Mouse (Mus musculus): ENCODE measurements at regions not wholly inside any gene's neighbourhood (a gene's known extent, or its start where the extent isn't known, plus 50 kb on each side); places are given as distances from the start of the nearest gene placed in this dataset.
"Not testable (repeated sequence)": the region's sequence is repeated elsewhere in the genome, so short reads cannot be mapped to it uniquely, and the experiment has no call there.

DNA sequence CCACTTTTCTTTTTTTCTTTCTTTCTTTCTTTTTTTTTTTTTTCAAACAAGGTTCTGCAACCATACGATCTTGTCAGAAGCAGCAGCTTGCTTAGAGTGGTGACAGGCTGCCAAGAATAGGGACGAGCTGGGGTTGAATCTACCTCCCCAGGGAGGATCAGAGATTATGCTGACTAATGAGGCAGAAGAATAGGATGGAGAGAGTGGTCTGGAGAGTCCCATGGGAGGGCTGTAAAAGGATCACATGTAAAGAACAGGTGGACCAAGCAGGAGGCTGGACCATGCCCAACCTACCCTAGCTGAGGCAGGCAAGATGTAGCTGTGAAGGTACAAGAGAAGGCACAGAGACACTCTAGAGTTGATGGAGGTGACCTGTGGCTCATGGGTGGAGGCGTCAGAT, 274.4 kb upstream of the Trpc7 start:
- DNase-seq, result peak; percentile 36 to 39

DNA sequence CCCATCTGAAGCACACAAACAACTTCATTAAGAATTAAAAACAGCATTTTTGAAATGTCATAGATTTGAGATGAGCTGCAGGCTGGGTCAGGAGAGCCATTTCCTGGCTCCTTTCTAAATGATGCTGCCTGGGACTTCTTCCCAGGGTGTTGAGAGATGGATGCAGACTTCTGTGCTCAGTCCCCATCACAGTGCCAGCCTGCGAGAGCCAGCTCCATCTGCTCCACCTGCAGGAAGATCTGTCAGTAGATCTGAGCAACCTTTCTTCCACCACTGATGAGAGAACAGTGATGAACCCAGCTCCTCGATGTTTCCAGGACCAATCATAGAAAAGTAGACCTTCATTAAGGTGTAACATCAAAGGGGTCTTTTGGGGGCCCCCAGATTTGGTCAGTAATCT, 273.8 kb upstream of the Trpc7 start:
- peak; percentile 65 to 70 for DNase-seq

DNA sequence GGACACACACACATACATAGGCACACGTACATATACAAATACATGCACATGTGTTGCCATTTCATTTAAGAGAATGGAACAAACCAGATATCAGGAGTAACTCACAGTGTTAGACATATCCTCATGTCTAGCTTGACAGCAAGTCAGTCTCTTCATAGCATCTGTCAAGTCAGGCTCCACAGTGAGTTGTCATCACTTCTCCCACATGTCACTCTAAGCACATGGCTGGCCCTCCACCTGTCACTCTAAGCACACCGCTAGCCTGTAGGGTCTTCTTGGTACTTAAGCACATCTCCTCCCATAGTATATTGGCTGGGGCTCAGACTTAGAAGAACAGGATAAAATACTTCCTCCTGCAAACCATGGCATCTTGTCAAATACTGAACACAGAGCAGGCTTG, 269.6 kb upstream of the Trpc7 start:
- DNase-seq, result no peak

DNA sequence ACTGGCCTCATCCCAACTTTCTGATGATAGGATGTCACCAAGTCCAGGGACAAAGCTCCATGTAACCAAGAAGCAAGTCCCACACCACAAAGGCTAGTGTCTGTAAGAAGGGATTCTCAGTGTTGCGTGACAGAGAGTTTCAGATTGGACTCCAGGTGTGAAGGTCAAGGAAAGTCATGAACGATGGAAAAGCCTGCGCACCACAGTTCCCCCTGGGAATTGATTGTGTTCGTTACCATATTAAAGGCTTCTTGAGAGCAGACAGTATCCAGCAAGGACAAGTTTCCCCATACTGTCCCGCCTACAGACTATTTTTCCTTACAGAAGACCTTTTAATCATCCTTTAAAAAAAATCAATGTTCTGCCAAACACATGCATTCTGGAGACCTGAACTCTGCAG, 257.0 kb upstream of the Trpc7 start:
- no peak for DNase-seq

DNA sequence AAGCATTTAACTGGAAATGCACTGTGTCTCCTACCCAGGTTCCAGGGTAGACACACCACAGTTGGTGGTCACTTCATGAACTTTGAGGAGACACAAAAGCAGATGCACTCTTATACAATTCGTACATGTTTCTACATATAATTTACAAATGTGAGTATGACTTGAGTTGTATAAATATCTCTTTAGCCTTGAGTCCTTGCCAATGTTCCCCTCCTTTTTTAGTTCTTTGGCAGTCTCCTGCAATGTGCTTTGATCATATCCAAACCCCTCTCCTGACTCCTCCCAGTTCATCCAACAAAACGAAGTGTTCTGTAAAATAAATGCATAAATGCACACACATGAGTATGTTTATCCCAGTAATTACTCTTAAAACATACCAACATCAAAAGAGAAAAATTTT, 251.8 kb upstream of the Trpc7 start:
- no peak for DNase-seq

DNA sequence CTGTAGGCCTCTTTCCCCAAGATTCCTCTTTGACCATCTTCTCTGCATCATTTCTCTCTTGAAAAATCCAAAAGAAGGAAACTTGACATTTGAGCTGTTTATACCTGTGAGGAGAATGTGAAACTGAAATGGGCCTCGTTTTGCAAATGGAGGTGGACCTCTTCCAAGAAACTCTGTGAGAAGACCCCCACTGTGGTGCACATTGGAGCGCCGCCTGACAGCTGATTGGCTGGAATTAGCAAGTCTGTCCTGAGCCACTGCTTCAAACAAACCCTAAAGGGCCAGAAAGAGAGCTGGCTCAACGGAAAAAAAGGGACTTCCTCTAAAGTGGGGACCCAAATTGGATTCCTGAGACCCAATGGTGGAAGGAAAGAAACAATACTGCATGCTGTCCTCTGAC, 250.9 kb upstream of the Trpc7 start:
- DNase-seq, result no peak

DNA sequence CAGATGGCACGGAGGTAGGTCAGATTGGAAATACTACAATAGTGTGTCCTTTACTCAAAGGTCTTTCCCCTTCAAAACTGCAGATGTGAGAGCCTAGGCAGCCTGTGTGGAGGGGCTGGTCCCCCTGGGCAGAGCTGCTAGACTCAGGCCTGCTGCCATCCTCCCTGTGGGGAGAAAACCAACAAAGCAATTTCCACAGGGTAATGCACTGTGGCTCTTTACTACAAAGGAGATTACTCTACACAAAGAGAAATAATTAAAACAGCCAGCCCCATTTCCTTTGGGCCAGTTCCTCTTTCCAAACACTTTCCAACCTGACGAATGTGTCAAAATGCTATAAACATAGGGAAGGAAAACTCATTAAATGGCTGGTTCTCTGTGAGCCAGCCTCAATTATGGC, 250.0 kb upstream of the Trpc7 start:
- DNase-seq, result no peak

DNA sequence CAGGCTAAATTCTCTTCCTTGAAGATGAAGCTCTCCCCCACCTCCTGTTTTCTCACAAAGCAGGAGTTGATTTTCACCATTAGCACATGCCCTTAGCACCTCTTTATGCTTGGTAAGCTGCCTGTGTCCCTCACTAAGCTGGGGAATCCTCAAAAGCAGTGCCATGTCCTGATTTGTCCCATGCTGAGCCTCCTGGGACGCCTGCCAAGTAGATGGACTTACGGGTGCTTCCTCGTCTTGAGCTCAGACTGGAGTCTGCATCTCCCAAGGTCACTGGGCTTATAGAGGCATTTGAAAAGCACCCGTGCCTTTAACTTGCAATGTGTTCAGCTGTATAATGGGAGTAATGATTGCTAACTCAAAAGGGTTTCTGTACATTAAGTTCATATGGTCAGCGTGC, 247.1 kb upstream of the Trpc7 start:
- DNase-seq, result peak; percentile 15 to 23

DNA sequence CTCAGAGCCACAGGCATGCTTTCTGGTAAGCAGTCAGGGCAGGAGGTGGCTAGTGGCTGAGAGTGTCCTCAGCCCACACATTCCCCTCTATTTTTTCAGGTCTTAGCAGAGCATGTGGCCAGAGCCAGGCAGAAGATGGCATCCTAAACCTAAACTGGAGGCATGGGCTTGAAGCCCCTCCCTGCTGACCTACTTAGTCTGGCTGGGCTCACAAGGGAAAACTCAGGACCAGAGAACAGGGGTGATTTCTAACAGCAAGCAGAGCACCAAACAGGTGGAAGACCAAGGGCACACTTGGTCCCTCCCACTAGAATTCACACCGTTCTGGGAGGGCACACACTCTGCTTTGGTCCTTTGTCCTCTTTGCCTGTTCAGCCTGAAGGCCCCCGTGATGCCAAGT, 246.6 kb upstream of the Trpc7 start:
- DNase-seq, result no peak

DNA sequence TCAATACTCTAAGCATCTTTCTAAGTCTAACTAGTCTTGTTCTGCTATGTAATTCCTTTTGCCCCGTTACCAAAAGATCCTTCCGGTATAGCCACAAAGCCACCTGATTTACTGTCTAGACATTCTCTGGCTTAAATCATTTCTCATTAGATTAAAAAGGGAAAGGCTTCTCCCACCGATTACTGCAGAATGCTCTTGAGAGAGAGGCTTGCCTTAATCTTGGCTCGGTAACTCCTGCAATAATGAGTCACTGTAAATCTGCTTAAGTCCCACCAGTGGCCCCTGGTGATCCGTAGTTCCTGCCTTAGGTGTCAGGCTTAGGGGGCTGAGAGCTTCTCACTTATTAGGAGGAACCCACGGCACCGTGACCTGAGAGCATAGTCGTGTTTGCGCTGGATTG, 220.1 kb upstream of the Trpc7 start:
- no peak for DNase-seq

DNA sequence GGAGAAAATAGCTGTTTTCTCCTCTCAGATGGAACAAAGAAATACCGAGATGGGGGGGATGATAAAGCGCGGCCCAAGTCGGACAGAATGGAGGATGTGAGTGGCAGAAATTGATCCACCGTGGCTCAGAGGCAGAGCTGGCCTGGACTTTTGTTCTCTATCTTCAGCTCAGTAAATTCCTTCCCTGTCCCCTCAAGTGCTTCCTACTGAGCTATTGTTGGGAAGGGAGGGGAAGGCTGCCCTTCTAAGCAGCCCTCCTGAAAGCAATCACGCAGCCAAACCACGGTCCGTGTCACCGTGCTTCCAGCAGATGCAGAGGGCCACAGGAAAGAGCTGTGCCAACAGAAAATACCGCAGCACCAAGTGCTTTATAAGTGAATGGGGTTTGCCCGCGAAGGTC, 212.2 kb upstream of the Trpc7 start:
- DNase-seq, result no peak

DNA sequence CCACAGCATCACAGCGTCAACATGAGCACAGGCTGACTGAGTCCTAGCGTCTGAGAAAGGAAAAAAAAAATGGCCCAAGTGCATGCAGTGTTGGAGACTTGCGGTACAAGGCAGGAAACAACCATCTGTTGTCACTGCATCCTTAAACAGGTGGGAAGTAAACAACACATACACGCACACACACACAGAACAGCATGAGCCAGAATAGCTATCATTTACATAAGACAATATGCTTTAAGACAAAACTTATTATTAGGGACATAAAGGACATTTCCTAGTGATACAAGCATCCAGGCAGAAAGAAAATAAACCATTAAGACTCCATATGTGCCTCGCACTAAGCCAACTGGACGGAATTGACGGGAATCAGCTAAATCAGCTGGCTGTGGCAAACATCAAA, 203.8 kb upstream of the Trpc7 start:
- no peak for DNase-seq

DNA sequence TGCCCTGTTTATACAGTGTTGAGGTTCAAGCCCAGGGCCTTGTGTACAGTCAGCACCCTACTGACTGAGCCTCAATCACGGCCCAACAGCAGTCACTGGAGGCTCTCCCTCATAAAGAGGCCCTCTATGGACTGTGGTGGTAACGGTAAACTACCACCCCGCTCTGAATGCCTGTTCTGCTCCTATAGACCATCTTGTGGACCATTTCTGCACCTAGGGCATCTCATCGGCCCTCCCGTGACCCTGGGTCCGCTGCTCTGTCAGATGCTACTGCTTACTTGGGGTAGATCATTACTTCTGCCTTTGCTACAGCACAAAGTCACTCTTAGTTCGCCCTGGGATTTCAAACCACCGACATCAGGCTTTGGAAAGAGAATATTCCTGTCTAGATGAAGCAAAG, 196.1 kb upstream of the Trpc7 start:
- DNase-seq, result no peak

DNA sequence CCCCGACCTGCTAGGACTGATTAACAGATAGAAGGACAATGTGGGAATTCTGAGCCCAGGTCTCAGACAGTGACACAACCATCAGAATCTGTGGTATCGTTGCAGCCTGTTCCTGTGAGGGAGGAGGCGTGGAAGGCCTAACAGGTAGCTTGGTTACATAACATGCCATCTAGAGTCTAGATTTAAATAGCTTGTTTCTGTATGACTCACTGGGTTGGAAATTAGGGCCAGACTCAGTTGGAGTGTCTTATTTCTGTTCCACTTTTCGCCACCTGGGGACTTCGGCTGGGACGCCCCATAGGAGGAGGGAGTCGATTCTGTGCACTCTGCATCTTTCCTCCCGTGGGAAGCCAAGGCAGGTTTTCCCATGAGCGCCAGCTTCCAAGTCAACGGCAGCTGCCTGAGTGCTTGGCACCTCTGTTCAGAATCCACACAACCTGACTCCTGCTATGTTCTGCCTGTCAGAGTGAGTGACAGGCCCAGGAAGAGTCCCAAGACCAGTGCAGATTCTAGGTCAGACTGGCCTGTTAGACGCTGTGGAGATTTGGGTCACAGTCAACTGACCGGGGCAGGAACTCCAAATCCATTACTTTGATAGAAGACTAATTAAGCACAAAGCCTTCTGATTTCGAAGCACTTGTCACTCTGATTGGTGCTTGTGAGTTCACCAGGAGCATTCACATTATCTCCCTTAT, 193.7 kb upstream of the Trpc7 start:
- DNase-seq, result peak; percentile 27 to 37

DNA sequence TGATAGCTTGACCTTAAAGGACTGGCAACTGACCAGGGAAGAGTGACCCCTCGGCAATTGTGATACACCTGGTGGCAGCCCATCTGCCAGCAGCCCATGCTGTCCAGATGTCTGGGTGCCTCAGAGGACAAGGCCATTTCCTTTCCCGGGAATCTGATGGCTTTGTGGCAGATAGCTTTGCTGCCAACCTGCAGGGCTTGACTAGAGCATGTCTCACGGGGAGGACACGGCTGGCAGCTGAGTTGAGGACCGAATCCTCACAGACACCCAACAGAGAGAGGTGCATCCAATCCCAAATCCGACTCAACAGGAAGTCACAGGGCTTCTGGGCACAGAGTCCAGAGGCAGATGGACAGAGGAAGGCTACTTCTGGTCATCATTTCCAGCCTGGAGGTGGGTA, 192.2 kb upstream of the Trpc7 start:
- DNase-seq, result peak; percentile 44 to 48

DNA sequence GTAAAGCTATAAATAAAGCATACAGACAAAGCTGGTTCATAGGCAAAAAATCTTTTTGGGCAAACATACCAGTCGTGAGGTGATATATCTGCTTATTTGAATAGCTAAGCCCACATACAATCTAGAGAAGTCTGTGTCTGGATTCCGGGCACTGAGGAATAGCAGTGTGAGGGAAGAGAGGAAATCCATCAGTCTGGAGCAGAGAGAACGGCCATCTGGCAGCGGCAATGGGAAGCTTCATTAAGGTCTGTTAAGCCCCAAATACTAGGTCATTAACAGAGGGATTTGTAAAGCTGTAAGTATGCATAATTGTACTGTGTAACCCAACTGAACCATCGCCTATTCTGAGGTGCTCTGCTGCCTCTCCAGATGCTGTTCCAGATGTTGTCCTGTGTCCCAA, 191.6 kb upstream of the Trpc7 start:
- DNase-seq, result peak; percentile 44 to 55

DNA sequence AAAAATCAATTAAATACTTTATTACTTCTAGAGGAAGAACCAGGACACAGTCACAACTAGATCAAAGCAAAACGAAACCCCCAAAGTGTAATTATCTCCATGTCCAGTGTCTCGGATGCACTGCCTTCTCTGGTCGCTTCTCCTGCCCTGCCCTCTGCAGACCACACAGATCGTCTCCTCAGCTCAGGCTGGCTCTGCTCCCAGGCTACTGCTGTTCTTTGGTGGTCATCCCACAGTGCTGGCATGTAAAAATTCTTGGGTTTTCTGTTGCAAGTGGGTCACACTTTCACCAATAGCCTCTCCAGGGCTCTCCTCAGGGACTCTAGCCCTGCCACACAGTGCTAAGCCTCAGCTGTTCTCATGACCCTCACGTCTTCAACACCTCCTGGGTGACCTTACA, 188.0 kb upstream of the Trpc7 start:
- peak; percentile 9 to 12 for DNase-seq

DNA sequence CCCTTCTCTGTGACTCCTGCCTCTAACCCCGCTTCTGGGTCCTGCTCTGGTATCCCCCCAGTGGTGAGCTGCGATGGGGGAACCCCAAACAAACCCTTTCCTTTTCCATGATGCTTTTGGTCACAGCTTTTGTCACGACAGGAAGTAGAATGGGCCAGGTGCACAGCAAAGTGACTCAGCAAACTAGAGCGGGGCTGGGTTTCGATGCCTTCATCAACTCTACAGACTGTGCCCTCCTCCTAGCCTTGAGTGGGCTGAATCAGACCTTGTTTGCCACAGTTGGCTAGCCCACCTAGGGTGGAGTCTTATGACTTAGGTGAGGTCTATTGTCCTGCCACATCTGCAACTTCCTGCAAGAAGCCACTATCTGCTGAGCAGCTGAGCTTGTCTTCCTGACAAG, 174.7 kb upstream of the Trpc7 start:
- DNase-seq, result no peak

DNA sequence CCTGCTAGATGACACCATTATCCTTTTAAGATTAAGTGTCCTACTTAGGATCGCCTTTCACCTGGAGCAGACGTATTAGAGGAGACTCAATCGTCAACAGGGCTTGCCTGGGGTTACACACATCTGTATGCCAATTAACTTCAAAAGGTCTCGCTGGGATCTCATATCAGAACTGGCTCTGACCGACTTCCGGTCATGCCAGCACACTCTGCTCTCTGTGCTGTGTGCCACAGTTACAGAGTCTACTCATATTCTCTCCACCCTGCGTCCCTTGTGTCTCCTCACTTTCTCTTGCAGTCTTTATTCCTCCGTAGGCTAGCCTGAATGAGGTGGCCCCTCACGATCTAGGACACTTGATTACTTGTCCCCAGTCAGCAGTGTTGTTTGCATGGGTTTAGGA, 165.9 kb upstream of the Trpc7 start:
- no peak for DNase-seq

DNA sequence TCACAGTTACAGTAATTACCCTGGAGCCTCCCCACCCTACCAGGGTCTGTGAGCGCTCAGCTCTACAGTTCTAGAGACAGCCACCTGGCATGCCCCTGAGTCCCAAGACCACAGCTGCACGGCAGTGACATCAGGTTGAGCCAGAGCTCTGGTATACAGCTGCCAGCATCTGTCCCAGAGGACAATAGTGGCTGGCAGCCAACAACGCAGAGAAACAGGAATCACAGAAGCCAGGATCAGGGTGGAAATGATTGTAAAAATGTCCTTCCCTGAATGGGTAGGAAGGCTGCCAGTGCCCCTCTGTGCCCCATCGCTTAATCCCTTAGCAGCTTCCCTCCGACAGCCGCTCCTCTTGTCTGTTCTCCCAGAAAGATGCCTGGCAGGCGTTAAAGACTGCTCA, 165.3 kb upstream of the Trpc7 start:
- no peak for DNase-seq

DNA sequence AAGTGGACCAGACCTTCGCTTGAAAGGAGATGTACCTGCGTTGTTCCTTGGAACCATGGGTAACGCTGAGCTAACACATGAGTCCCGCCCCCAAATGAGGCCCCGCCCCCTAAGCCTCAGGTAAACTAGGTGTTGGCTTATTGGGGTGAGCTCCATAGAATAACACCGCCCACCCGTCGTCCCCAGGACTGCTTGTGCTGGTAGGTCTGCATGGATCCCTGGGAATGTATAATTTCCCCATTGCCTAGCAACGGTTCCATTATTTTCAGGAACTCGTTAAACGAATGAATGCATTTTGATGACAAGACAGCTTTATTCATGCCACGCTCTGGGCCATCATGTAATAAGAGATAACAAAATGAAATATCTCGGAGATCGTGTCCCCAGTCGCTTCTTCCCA, 161.0 kb upstream of the Trpc7 start:
- DNase-seq, result no peak

DNA sequence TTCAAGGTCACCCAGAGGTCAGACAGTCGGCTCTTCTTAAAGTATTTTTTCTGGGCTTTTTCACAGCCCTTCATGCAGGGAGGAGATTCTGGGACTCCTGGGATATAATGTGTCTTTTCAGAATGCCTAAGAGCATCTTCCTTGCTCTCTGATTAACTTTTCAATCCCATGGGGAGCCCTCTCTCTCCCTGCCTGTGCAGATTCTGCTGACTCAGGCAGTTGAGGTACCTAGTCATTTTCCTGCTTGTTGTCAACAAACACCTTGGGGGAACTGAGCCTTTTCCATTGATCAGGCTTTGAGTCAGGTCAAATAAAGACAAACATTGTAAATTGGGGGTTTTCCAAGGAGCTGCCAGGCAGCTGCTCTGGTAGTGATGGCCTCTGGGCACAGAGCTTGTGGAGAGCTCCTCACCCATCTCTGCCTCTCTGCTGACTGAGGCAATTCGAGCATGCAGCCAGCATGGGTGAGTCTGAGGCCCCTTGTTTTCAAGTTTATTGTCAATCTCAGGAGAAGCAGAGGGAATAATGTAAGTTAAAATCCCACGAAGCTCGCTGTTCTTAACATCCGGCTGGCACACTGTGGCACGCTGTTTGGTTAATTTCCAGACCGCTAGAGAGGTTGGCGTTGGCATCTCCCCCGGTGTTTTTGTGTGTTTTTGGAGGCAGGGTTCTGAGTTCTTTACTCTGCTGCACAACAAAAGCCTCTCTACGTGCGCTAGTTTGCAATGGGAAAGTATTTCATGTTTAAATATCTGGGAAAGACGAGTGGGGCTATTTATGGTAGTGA, 159.8 kb upstream of the Trpc7 start:
- no peak for DNase-seq

DNA sequence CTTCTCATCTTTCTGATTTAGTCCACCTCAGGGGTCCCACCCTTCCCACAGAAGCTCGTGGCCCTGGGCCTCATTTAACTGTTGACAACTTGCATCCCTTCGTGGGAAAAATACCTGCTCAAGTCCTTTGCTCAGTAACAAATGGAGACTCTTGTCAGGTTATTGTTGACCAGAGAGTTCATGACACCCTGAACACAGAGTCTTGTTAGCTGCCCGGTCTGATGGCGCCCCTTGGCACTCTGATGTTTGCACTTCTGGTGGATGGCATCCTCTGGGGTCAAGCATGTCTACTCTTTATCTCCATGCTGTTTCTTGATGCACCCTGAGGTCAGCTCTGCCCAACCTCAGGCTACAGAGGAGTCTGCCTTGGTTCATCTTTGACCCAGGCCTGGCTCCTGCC, 157.6 kb upstream of the Trpc7 start:
- DNase-seq, result no peak

DNA sequence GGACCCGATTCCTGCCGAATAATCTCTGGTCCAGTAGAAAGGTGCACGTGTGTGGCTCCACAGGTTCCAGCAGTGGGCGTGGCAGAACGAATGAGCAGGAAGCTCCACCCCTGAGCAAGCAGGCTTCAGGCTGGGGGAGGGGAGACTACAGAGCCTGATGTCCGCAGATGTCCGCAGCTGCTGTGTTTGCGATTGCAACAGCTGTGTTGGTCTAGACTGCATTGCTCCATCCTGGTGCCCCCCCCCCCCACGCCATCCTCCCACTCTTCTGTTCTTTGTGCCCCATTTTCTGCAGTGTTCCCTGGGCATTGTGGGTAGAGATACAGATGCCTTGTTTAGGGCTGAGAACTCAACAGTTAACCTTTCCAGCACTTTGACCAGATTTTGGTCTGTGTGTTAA, 150.3 kb upstream of the Trpc7 start:
- not testable (repeated sequence) for DNase-seq

DNA sequence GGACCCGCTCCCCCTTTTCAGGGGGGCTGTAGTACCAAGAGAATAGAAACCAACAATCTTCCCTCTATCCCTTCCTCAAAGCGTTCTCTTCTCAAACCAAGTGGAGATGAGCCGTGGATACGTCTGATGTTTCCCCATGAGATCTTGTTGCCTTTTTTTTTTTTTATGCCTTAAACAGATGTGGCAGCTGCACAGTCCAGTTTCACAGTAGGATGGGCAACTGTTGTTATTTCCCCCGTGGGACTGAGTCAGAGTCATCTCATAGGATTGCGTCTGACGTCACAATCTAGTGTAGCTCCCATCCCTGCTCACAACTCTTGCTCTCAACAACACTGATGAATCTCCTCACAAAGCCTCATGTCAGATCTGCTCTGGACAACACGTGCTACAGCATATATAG, 148.7 kb upstream of the Trpc7 start:
- DNase-seq, result no peak

All from cerebellum, adult 18-20 months (tissue).